ENCODE assay signal across 8 mouse cellular contexts in genomic region chr1:91574208-91574607, GRCm38 (mm10). TPM values are rescaled to one million over a fixed set of nuclear protein-coding genes. Genes with fewer than 3 reads are reported as not detected.
A peak's percentile ranks its signal among the peaks of the same experiment; 100 is the strongest.
DNase-seq lines count a peak whose midpoint lies in the region; ATAC-seq lines count a peak whose summit lies in the region.

No protein-coding gene starts in this region.

- no peaks in the 10 kb centered on the region for H3K9me3 ChIP-seq in embryonic facial prominence, embryonic 10.5 days

- H3K4me1 ChIP-seq in embryonic facial prominence, embryonic 10.5 days, result peaks cover 14% of the 10 kb centered on the region

- H3K4me3 ChIP-seq in embryonic facial prominence, embryonic 10.5 days, result no peak overlapping the region

- DNase-seq in cerebellum, adult 18-20 months, result peak; percentile 32 to 35
- DNase-seq in ovary, postnatal 36 days (ENCODE audit: low spot score), result peak; percentile 45
- no peak for DNase-seq in ovary, adult 18-20 months (ENCODE audit: low spot score)
- peak; percentile 59 for DNase-seq in embryonic facial prominence, embryonic 10.5 days (ENCODE audit: low spot score)
- peak; percentile 73 to 76 for DNase-seq in kidney, postnatal 4 days
- DNase-seq in lung, postnatal 10 days, result peak; percentile 72
- peak; percentile 21 for DNase-seq in telencephalon, adult 2 months (ENCODE audit: low read depth, low spot score)

- no peak overlapping the region for H3K27ac ChIP-seq in embryonic facial prominence, embryonic 10.5 days (replicated peaks)

- no peak for ATAC-seq in cerebellum, adult (ENCODE audit: insufficient number of reproducible peaks, low FRiP score, low TSS enrichment)

- H3K27me3 ChIP-seq in embryonic facial prominence, embryonic 10.5 days (replicated peaks; ENCODE audit: low read depth, poor library complexity, severe bottlenecking), result no peaks in the 10 kb centered on the region

- no peaks in the 10 kb centered on the region for H3K36me3 ChIP-seq in embryonic facial prominence, embryonic 10.5 days (replicated peaks)

- WGBS in embryonic facial prominence, embryonic 10.5 days, result 72% methylated on average over 3 of the region's 3 CpGs

RNA-seq across cellular contexts. Expression of gene Asb1, which starts 33.9 kb away (rescaled TPM):
- 6.5 and 7.3 TPM in 2 replicates for polyA plus RNA-seq in embryonic facial prominence, embryonic 10.5 days (2016; fragmentation: Nextera tagmentation; extraction: Ambion mirVana)
